Mouse (Mus musculus) granulocyte monocyte progenitor cell, adult 5-6 weeks (primary cell): Measurements from ENCODE around the gene Brinp1. TPM values are rescaled to one million over a fixed set of nuclear protein-coding genes. Genes with fewer than 3 reads are reported as not detected.

Experiments used
- ATAC-seq: replicated peaks from 2 replicates; pipeline ENCODE4 v1.8.0; 2016; ENCODE audit warnings: mild to moderate bottlenecking, moderate TSS enrichment, inconsistent platforms; ENCODE audit not compliant: poor library complexity, severe bottlenecking
- total RNA-seq, 2 experiments: library from RNA; stranded (forward) in 1 of 2; stranded (reverse) in 1 of 2; fragments of 200-712, 200-1000 nt in 1 of 2; fragments of >200 nt in 1 of 2; fragmentation: Nextera tagmentation in 1 of 2; gene quantifications; 2 replicates each; pipeline ENCODE4 v1.2.3; 2014 to 2017

The Brinp1 gene
- total RNA-seq (2014; fragmentation: Nextera tagmentation) = not detected in 2 replicates
- not detected in 2 replicates for total RNA-seq (2017)

- no peak for ATAC-seq
Observed at GRCm38 (mm10) chr4:68954322-68954901, at the start of gene Brinp1. Gene Brinp1, minus strand, starts transcription at chr4:68954397.

- no peak for ATAC-seq
Observed at GRCm38 (mm10) chr4:68957265-68957664, 3.1 kb upstream of the Brinp1 start.

- ATAC-seq = no peak
Observed at GRCm38 (mm10) chr4:68955621-68956020, 1.4 kb upstream of the Brinp1 start.

- ATAC-seq = no peak
Observed at GRCm38 (mm10) chr4:68953667-68954321, 403 bp downstream of the Brinp1 start.

- no peak for ATAC-seq
Observed at GRCm38 (mm10) chr4:68953131-68953551, 1.1 kb downstream of the Brinp1 start.

GRCm38 (mm10) chr4:68950556-68950955 lies 3.6 kb downstream of the Brinp1 start:
- no peak for ATAC-seq

GRCm38 (mm10) chr4:68942938-68943337 lies 11.3 kb downstream of the Brinp1 start:
- ATAC-seq = no peak

- ATAC-seq = no peak
Observed at GRCm38 (mm10) chr4:68930022-68930421, 24.2 kb downstream of the Brinp1 start.

- no peak for ATAC-seq
Observed at GRCm38 (mm10) chr4:68926091-68926490, 28.1 kb downstream of the Brinp1 start.

- ATAC-seq = no peak
Observed at GRCm38 (mm10) chr4:68922944-68923343, 31.3 kb downstream of the Brinp1 start.

GRCm38 (mm10) chr4:68922504-68922903 lies 31.7 kb downstream of the Brinp1 start:
- ATAC-seq = no peak

- no peak for ATAC-seq
Observed at GRCm38 (mm10) chr4:68920127-68920526, 34.1 kb downstream of the Brinp1 start.

GRCm38 (mm10) chr4:68910942-68911341 lies 43.3 kb downstream of the Brinp1 start:
- no peak for ATAC-seq

- ATAC-seq = no peak
Observed at GRCm38 (mm10) chr4:68906417-68907210, 47.6 kb downstream of the Brinp1 start.

- ATAC-seq = no peak
Observed at GRCm38 (mm10) chr4:68890526-68890925, 63.7 kb downstream of the Brinp1 start.

- ATAC-seq = no peak
Observed at GRCm38 (mm10) chr4:68886276-68886675, 67.9 kb downstream of the Brinp1 start.

- ATAC-seq = no peak
Observed at GRCm38 (mm10) chr4:68872028-68872427, 82.2 kb downstream of the Brinp1 start.

GRCm38 (mm10) chr4:68865135-68865767 lies 88.9 kb downstream of the Brinp1 start:
- no peak for ATAC-seq

GRCm38 (mm10) chr4:68864668-68865067 lies 89.5 kb downstream of the Brinp1 start:
- ATAC-seq = no peak

GRCm38 (mm10) chr4:68856868-68857267 lies 97.3 kb downstream of the Brinp1 start:
- ATAC-seq = no peak

- ATAC-seq = no peak
Observed at GRCm38 (mm10) chr4:68849671-68850070, 104.5 kb downstream of the Brinp1 start.
